Mouse (Mus musculus): ENCODE results near the gene Slc29a1. TPM values are rescaled to one million over a fixed set of nuclear protein-coding genes. Genes with fewer than 3 reads are reported as not detected.

The Slc29a1 gene
- total and polyA plus RNA-seq, 3 experiments, result 58.4 to 88.0 (median 72.1) TPM

DNA sequence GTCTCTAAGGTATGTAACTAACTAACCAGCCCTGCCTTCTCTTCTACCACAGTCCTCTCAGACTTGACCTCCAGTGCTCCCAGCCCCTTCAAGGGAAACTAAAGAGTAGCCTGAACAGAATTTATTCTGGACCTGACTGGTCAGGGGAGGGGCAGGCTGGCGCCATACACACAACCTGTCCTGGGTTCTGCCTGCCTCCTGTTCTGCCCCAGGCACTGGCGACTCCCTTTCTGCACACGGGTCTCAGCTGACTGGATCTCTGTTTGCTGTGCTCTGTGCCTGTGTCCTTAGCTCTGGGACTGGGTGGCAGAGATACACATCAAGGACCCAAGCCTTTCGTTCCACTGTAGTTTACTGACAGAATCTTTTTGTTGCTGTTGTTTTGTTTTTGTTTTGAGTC is 19.9 kb downstream of the Slc29a1 start:
- H3K27ac ChIP-seq (ENCODE audit: insufficient read depth, low read depth), result no peak overlapping the region
- in situ Hi-C loops (cut with MboI; ENCODE audit: low pct_ligation_motif_present, low pct_unique_long_range_greater_than_20kb, low sequenced_read_pairs), result no loop called here
- TF ChIP-seq TCF12 (IDR thresholded peaks at IDR 0.05; ENCODE audit: low read depth, low read length), result no peak
- no peak for TF ChIP-seq ELF1 (IDR thresholded peaks at IDR 0.05; ENCODE audit: low read depth, low read length)
- no peak for TF ChIP-seq NRF1 (IDR thresholded peaks at IDR 0.05; ENCODE audit: low read depth, low read length)
- TF ChIP-seq POLR2A (IDR thresholded peaks at IDR 0.05; ENCODE audit: low read depth, low read length), result no peak
- TF ChIP-seq MAZ (IDR thresholded peaks at IDR 0.05; ENCODE audit: low read depth, low read length), result no peak
- no peak for TF ChIP-seq POLR2AphosphoS2 (IDR thresholded peaks at IDR 0.05; ENCODE audit: low read depth, low read length)
- no peak for TF ChIP-seq MYC (IDR thresholded peaks at IDR 0.05; ENCODE audit: low read depth, low read length)
- no peak for TF ChIP-seq ZMIZ1 (IDR thresholded peaks at IDR 0.05; ENCODE audit: low read depth, low read length)
- no peak for TF ChIP-seq E2F4 (IDR thresholded peaks at IDR 0.05; ENCODE audit: insufficient replicate concordance, low read depth, low read length)
- no peak for TF ChIP-seq SMC3 (IDR thresholded peaks at IDR 0.05; ENCODE audit: low read depth, low read length)
- TF ChIP-seq NELFE (IDR thresholded peaks at IDR 0.05; ENCODE audit: low read depth, low read length), result no peak
- TF ChIP-seq ZC3H11A (IDR thresholded peaks at IDR 0.05; ENCODE audit: low read depth, low read length), result no peak
- peaks cover 8 to 52% of the 10 kb centered on the region in 2 experiments for H3K4me1 ChIP-seq (ENCODE audit: control insufficient read depth in 1 of 2, insufficient read depth in 2 of 2)
- H3K27me3 ChIP-seq (replicated peaks), result no peaks in the 10 kb centered on the region
- no peak overlapping the region for H3K4me3 ChIP-seq (replicated peaks in 1 of 3; ENCODE audit: low read depth in 2 of 3, low read length in 2 of 3, poor library complexity in 1 of 3)
- no peak overlapping the region for H3K9ac ChIP-seq (ENCODE audit: insufficient read depth, low read depth)
- H3K4me2 ChIP-seq (ENCODE audit: insufficient read depth, low read depth, poor library complexity, severe bottlenecking), result no peak overlapping the region
- H3K9me3 ChIP-seq (replicated peaks; ENCODE audit: low read length), result no peaks in the 10 kb centered on the region
- dilution Hi-C loops (cut with MboI; ENCODE audit: extremely low pct_ligation_motif_present, extremely low pct_unique_long_range_greater_than_20kb, low sequenced_read_pairs), result no loop called here
- peaks cover 0 to 4% of the 10 kb centered on the region in 2 experiments for H3K36me3 ChIP-seq (replicated peaks in 1 of 2; ENCODE audit: control insufficient read depth in 1 of 2, insufficient read depth in 1 of 2, low read length in 1 of 2)
- DNase-seq (ENCODE audit: extremely low read depth), result no peak
- H3K79me2 ChIP-seq (replicated peaks; ENCODE audit: control insufficient read depth, extremely low read depth, insufficient read depth, poor library complexity, severe bottlenecking), result no peaks in the 10 kb centered on the region

GRCm38 (mm10) chr17:45578843-45579242 is 20.6 kb downstream of the Slc29a1 start:
- no peaks in the 10 kb centered on the region for H3K27me3 ChIP-seq (replicated peaks)
- H3K79me2 ChIP-seq (replicated peaks; ENCODE audit: control insufficient read depth, extremely low read depth, insufficient read depth, poor library complexity, severe bottlenecking), result no peaks in the 10 kb centered on the region
- H3K9ac ChIP-seq (ENCODE audit: insufficient read depth, low read depth), result no peak overlapping the region
- H3K9me3 ChIP-seq (replicated peaks; ENCODE audit: low read length), result no peaks in the 10 kb centered on the region
- peaks cover 8 to 49% of the 10 kb centered on the region in 2 experiments for H3K4me1 ChIP-seq (ENCODE audit: control insufficient read depth in 1 of 2, insufficient read depth in 2 of 2)
- no peak overlapping the region for H3K4me2 ChIP-seq (ENCODE audit: insufficient read depth, low read depth, poor library complexity, severe bottlenecking)
- in situ Hi-C loops (cut with MboI; ENCODE audit: low pct_ligation_motif_present, low pct_unique_long_range_greater_than_20kb, low sequenced_read_pairs) (no loop called here), dilution Hi-C loops (cut with MboI; ENCODE audit: extremely low pct_ligation_motif_present, extremely low pct_unique_long_range_greater_than_20kb, low sequenced_read_pairs) (no loop called here)
- H3K27ac ChIP-seq (ENCODE audit: insufficient read depth, low read depth), result no peak overlapping the region
- no peak for DNase-seq (ENCODE audit: extremely low read depth)
- no peak overlapping the region for H3K4me3 ChIP-seq (replicated peaks in 1 of 3; ENCODE audit: low read depth in 2 of 3, low read length in 2 of 3, poor library complexity in 1 of 3)
- TF ChIP-seq KAT2A (IDR thresholded peaks at IDR 0.05; ENCODE audit: insufficient replicate concordance, low read length) (no peak), SMC3 (IDR thresholded peaks at IDR 0.05; ENCODE audit: low read depth, low read length) (peak; percentile 52), MAX (IDR thresholded peaks at IDR 0.05; ENCODE audit: low read length) (peak; percentile 51; the same call in 1 of the 2 replicates), ZNF384 (IDR thresholded peaks at IDR 0.05; ENCODE audit: low read depth, low read length) (0 out of 2 replicates have a peak, but pooled peaks have one; percentile 7), TBP (conservative IDR thresholded peaks at IDR 0.05; ENCODE audit: low read depth, low read length) (no peak), POLR2AphosphoS2 (IDR thresholded peaks at IDR 0.05; ENCODE audit: low read depth, low read length) (no peak), NELFE (IDR thresholded peaks at IDR 0.05; ENCODE audit: low read depth, low read length) (no peak), BHLHE40 (IDR thresholded peaks at IDR 0.05; ENCODE audit: low read depth, low read length) (no peak), ZKSCAN1 (IDR thresholded peaks at IDR 0.05; ENCODE audit: borderline replicate concordance, low read depth, low read length) (no peak), CHD2 (IDR thresholded peaks at IDR 0.05; ENCODE audit: low read length) (no peak), JUN (IDR thresholded peaks at IDR 0.05; ENCODE audit: insufficient read depth, low read depth, low read length) (no peak), ELF1 (IDR thresholded peaks at IDR 0.05; ENCODE audit: low read depth, low read length) (no peak), CHD1 (IDR thresholded peaks at IDR 0.05; ENCODE audit: low read depth, low read length) (no peak), MYC (IDR thresholded peaks at IDR 0.05; ENCODE audit: low read depth, low read length) (peak; percentile 81), SIN3A (IDR thresholded peaks at IDR 0.05; ENCODE audit: low read length) (no peak), UBTF (IDR thresholded peaks at IDR 0.05; ENCODE audit: low read depth, low read length) (no peak), USF2 (conservative IDR thresholded peaks at IDR 0.05; ENCODE audit: low read depth, low read length) (no peak), MAZ (IDR thresholded peaks at IDR 0.05; ENCODE audit: low read depth, low read length) (no peak), MAFK (IDR thresholded peaks at IDR 0.05; ENCODE audit: insufficient replicate concordance, low read length) (no peak), TCF12 (IDR thresholded peaks at IDR 0.05; ENCODE audit: low read depth, low read length) (no peak), PAX5 (IDR thresholded peaks at IDR 0.05; ENCODE audit: low read length) (no peak), RAD21 (IDR thresholded peaks at IDR 0.05; ENCODE audit: low read depth, low read length) (peak; percentile 41), USF1 (IDR thresholded peaks at IDR 0.05; ENCODE audit: low read depth, low read length) (no peak), POLR2A (IDR thresholded peaks at IDR 0.05; ENCODE audit: low read depth, low read length) (no peak), HCFC1 (IDR thresholded peaks at IDR 0.05; ENCODE audit: low read depth, low read length) (0 out of 2 replicates have a peak, but pooled peaks have one; percentile 13), JUND (conservative IDR thresholded peaks at IDR 0.05; ENCODE audit: low read depth, low read length) (no peak), CTCF (conservative IDR thresholded peaks at IDR 0.05 in 1 of 2, IDR thresholded peaks at IDR 0.05 in 1 of 2; ENCODE audit: low read depth in 2 of 2, low read length in 2 of 2) (peak; percentile 44 to 80), ZC3H11A (IDR thresholded peaks at IDR 0.05; ENCODE audit: low read depth, low read length) (no peak), RCOR1 (conservative IDR thresholded peaks at IDR 0.05; ENCODE audit: low read depth, low read length) (no peak), IRF4 (IDR thresholded peaks at IDR 0.05; ENCODE audit: low read depth, low read length) (no peak)
- no peaks in the 10 kb centered on the region for H3K36me3 ChIP-seq (replicated peaks in 1 of 2; ENCODE audit: control insufficient read depth in 1 of 2, insufficient read depth in 1 of 2, low read length in 1 of 2)

All from CH12.LX (cell line).